Mouse (Mus musculus): ENCODE data around the gene Vat1.

DNA sequence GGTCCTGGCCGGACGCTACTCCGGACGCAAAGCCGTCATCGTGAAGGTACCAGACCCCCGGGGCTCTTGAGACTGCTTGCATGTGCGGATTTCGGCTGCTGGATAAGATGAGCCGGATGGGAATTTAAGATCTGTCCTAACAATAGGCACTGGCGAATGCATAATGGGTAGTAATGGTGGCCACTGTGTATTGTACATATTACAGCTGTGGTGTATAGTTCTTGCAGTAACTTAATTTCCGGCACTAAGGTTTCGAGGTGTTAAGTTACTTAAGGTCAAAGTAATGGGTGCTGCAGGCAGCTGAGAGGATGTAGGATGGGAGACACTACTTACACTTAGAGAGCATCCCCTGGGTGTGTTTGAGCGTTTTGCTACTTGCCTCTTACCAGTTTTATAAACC, 23.3 kb downstream of the Vat1 start:
- TF ChIP-seq POLR2A (IDR thresholded peaks at IDR 0.05; ENCODE audit: borderline replicate concordance, extremely low read depth, insufficient read depth, insufficient read length, poor library complexity, severe bottlenecking) (no peak), CTCF (IDR thresholded peaks at IDR 0.05; ENCODE audit: borderline replicate concordance, extremely low read depth, insufficient read depth, insufficient read length) (no peak)

Measured in brain, embryonic 14.5 days (tissue).